Mouse (Mus musculus) kidney, postnatal 25 days (tissue): ENCODE measurements around the gene Fnbp1.
A peak's percentile ranks its signal among the peaks of the same experiment; 100 is the strongest.

Source experiments
- DNase-seq, 2 experiments: peaks; one replicate each; pipeline ENCODE4 v3.0.0; 2021; ENCODE audit warnings: mixed read lengths in 2 of 2

Fnbp1 gene

GRCm38 (mm10) chr2:31066019-31066789, 75.6 kb downstream of the Fnbp1 start:
- DNase-seq: no peak

DNA sequence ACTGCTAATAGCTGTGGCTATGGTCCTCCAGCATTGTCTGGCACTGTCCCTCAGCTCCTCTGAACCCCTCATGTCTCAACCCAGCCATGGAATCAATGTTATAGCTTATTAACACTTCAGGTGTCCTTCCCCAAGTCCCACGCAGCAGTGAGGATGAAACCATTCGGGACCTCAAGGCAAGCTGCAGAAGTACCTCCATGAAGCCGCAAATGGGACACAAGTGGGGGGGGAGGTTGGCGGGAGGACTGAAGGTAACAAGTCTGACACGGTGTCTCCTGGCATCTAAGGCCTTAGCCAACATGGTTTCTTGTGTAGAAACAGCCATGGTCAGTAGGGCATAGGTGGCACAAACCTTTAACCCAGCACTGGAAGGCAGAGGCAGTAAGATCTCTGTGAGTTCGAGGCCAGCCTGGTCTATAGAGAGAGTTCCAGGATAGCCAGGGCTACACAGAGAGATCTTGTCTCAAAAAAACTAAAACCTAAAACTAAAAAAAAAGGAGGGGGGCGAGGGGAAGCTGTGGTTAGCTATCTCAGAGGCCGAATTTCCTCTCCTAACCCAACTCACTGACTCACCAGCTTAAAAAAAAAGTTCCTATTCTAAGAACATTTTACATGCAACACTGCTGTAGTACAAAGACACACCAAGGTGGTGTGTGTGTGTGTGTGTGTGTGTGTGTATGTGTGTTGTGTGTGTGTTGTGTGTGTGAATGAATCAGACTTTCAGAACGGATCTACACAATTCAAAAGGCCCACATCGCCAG, 79.8 kb downstream of the Fnbp1 start:
- no peak for DNase-seq

DNA sequence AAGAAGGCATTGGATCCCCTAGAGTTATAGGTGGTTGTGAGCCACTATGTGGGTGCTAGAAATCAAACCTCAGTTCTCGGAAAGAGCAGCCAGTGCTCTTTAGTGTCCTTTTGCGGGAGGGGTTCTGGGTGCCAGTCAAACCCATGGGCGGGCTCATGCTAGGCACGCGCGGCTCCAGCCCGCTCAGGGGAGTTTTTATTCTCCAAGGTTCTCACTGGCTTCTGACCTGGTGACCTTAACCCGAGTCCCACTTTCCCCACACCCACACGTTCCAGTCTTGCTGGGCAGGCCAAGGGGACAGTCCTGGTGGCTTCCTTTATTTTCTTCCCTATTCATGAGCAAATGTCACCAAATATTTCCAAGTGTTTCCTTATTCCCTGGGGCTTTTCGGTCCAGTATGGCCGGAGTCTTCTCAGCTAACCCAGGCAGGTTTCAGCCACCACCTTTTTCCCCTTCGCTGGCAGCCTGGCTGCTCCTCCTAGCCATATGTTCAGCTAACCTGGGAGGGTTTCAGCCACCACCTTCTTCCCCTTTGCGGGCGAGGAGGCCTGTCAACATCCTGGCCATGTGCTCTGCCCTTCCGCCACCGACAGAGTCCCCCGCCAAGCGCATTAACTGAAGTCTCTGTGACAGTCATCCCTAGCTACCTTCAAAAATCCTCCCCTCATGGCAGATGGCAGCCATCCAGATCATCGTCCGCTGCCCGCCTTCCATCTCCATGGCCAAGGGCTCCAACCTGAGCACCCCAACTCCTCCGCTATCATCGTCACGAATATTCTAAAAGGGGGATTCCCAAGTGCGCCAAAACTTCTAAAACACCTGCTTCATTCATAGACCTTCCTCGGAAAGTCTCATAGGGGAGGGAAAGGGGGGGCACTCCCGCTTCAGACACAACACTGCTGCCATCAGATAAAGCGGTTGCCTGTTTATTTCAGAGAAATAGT, 80.7 kb downstream of the Fnbp1 start:
- no peak for DNase-seq

DNA sequence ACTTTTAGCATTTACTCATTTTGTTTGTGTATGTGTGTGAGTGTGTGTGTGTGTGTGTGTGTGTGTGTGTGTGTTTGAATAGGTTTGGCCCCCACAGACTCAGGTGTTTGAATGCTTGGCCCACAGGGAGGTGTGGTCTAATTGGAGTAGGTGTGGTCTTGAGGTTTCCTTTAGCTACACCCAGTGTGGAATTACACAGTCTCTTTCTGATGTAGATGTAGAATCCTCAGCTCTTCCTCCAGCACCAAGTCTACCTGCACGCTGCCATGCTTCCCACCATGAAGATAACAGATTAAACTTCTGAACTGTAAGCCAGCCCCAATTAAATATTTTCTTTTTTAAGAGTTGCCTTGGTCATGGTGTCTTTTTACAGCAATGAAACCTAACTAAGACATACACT, 81.5 kb downstream of the Fnbp1 start:
- DNase-seq: no peak

- DNase-seq: no peak
Observed at GRCm38 (mm10) chr2:31058443-31058842, 83.4 kb downstream of the Fnbp1 start.

- DNase-seq: no peak
Observed at GRCm38 (mm10) chr2:31057549-31058177, 84.1 kb downstream of the Fnbp1 start.

DNA sequence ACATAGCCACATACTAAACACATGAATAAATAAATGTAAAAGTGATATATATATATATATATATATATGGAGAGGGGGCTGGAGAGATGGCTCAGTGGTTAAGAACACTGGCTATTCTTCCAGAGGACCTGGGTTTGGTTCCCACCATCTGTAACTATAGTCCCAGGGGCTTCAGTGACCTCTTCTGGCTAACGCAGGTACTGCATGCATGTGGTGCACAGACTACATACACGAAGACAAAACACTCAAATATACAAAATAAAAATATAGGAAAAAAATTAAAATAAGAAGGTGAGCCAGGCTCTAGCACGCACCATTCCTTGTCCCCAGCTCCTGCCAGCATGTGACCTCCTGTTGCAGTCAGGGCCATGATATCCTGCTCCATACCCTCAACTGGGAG, 85.7 kb downstream of the Fnbp1 start:
- DNase-seq: no peak

DNA sequence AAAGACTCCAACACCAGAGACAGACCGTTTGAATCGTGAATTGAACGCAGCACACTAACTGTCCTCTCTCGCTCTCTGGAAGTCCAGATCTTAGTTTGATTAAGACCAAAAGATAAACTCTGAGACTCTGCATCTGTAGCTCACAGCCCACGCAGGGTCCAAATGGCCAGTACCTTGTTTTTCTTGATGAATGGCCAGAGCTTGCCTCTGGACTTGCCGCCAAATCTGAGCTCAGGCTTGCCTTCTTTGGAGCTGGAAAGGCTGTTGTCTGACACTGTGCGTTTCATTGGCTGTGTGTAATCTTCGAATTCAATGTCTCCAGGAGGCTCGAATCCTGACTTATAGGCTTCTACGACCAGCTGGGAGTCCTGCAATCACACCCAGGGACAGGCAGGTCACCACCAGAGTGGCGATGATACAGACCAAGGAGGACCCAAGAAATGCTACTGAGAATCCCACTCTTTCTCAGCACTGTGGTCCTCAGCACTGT, 87.9 kb downstream of the Fnbp1 start:
- peak in 1 of 2 experiments; percentile 26 for DNase-seq

GRCm38 (mm10) chr2:31053426-31053825, 88.4 kb downstream of the Fnbp1 start:
- no peak for DNase-seq

GRCm38 (mm10) chr2:31052441-31052840, 89.4 kb downstream of the Fnbp1 start:
- no peak for DNase-seq

DNA sequence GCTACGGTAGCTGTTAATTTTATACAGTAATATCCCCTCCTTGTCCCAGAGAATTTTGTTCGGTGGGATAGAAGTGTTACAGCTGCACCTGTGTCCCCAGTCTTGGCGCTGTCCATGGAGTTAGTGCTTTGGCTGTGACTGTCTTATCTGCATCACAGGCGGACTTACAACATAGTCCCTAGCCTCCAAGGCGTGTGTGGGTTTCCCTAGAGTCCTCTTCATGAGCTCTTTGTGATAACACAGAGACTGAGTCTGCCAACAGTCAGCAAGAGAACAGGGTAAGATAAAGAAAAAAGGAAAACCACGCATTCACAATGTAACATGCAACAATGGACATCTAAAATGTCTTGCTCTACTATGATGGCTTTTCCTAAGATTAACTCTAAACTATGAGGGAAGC, 93.8 kb downstream of the Fnbp1 start:
- no peak for DNase-seq

DNA sequence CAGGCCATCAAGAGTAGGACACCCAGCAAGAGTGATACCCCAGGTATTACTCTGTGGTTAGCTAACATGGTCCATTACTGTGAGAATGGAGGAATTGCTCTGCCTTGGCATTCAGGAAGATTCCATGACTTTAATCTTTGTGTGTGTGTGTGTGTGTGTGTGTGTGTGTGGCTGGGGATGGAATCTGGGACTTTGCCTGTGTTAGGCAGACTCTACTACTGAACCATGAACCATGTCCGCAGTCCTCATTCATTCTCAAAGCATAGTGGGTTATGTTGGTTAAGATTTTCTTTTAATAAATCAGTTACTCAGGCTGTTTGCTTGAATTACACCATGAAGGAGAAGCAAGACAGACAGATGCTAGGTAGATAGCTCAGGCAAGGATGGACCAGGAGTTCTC, 98.0 kb downstream of the Fnbp1 start:
- DNase-seq: peak; percentile 42 to 64

GRCm38 (mm10) chr2:31042881-31043280, 98.9 kb downstream of the Fnbp1 start:
- DNase-seq: no peak

DNA sequence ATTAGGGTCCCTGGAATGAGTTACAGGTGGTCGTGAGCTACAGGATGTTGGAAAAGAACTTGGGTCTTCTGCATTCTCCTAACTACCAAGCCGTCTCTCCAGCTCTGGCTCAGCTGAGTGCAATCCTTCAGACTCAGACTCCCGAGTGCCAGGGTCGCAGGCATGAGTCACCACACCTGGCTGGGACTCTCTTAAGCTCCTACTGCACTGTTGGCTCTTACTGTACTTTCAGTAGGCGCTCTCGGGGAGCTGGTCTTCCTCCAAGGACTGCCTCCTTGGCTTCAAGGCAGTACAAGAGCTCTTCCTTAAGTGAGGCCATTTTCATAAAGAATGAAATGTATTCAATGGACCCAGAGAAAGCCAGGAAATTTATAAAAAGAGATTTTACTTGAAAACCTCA, 100.4 kb downstream of the Fnbp1 start:
- DNase-seq: no peak

GRCm38 (mm10) chr2:31040487-31040886, 101.3 kb downstream of the Fnbp1 start:
- DNase-seq: no peak

DNA sequence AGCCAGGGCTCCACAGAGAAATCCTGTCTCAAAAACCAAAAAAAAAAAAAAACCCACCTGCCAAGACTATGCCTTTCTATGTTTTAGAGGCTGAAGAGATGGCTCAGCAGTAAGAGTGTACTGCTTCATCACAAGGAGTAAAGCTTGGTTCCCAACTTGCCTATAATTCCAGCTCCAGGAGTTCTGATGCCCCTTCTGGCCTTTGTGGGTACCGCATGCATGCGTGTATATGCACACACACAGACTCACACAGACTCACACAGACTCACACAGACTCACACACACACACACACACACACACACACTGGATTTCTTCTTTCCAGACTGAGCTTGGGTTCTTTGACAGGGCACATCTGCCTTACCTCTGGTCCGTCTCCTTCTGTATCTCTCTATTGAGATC, 101.8 kb downstream of the Fnbp1 start:
- no peak for DNase-seq

DNA sequence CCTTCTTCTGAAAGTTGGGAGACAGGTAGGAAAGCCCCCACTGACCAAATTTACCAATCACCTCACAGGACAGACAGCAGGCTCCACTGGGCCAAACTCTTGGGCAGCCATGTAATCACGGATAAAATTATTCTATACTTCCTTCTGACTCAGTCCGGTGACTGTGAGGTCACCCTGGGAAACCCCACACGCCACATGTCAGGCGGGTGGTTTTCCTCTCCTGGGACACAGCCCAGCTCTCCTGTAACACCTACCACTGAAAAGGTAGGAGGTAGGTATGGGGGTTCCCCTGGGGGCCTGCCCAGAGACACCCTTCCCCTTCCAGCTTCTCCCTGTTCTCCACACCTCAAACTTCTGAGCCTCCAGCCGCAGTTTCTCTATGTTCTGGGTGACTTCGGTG, 105.0 kb downstream of the Fnbp1 start:
- DNase-seq: peak in 1 of 2 experiments; percentile 19

DNA sequence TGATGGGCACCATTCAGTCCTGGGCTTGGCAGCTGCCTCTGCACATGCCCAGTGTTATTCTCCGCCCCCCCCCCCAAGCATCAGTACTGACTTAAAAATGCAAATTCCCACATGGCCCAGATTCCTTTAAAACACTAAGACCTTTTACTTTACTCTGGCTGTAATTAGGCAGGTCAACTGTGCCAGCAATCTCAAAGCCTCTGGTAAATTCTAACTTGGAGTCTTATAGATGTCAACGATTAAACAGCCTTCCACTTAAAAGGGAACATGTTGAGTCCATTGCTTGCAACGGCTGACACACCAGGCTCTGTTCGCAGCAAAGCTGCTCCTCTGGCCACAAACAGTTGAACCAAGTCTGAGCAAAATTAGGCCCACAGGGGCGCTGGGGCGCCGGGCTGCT, 109.8 kb downstream of the Fnbp1 start:
- DNase-seq: peak in 1 of 2 experiments; percentile 39

DNA sequence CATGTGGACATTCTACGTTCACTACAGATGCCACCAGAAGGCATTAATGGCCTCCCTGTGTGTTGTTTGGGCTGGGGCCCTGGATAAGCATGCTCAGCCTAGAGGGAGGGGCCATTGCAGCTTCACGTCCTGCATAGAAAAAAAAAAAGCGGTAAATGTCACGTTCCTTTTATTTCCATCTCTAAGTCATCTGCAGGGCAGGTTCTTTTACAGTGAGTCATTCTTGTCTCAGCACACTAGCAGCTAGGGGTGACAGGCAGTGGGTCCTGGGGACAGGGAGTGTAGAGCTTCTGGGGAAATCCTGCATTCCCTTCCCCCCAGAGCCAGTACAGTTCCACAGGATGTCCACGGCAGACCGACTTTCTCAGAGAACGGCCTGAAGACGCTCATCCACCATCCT, 115.2 kb downstream of the Fnbp1 start:
- DNase-seq: no peak

DNA sequence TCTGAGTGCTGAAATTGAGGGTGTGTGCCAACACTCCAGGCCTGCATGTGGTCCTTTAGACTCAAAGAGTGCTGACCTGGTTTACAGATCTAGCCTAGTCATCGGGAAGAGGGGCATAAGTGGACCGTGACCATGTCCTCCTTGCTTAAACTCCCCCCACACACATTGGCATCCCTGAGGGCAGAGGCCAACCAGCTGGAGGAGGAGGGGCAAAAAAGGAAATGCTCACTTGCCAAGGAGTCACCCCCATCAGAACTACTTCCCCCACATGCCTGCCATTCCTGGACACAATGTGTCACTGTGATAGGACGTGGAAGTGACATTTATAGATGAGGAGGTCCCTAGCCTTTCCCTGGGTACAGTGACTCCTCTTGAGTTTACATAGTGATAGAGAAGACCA, 116.3 kb downstream of the Fnbp1 start:
- peak; percentile 46 to 78 for DNase-seq

DNA sequence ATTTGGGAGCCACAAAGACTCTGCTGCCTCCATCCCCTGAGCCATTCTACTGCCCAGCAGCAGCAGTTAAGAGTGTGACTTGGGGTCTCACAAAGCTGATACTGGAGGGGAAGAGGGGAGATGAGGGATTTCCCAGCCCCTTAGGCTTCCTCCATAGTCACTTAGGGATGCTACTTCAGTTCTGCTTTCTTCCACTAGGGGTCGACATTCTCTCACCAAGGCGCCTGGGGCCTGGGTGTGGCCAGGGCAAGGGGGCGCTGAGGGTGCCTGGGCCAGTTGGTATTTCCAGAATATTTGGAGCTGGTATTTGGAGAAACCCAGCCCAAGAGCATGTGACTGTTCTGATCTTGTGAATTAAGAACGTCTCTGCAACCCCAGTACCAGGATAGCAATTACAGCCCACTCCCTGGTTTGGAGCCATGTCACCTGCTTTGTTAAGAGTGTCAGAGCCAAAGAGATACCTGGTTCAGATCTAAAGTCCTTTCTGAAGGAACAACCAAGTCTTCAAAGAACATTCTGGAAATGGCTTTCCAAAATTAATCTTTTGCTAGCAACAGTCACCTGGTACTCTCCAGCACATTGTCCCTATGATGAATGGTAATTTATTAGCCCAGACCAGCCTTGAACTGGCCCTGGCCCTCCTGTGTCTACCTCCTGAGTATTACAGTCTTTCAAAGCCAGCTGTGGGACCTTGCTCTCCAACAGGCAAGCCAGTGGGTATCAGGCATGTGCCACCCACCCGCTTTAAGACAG, 117.0 kb downstream of the Fnbp1 start:
- DNase-seq: peak in 1 of 2 experiments; percentile 74

DNA sequence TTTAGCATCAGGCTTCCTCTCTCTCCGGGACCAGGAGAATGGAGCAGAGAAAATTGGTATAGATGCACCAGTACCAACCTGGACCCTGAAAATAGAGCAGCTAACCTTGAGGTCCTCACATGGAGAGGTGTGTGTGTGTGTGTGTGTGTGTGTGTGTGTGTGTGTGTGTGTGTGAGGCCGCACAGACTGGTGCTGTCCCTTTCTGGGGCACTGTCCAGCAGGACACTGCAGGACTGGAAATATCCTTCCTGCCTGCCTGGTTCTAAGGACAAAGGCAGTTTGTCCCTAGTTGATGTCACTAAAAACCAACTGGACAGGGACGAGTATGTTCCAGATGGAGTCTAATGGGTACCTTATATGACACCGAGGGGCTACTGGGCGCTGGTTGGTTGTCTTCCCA, 117.9 kb downstream of the Fnbp1 start:
- DNase-seq: no peak
